Mouse (Mus musculus): ENCODE data around the gene Egln2. TPM values are rescaled to one million over a fixed set of nuclear protein-coding genes. Genes with fewer than 3 reads are reported as not detected.

The Egln2 gene
- 10 to 100 TPM; 91.6 to 99.5 TPM for total RNA-seq (2021)

DNA sequence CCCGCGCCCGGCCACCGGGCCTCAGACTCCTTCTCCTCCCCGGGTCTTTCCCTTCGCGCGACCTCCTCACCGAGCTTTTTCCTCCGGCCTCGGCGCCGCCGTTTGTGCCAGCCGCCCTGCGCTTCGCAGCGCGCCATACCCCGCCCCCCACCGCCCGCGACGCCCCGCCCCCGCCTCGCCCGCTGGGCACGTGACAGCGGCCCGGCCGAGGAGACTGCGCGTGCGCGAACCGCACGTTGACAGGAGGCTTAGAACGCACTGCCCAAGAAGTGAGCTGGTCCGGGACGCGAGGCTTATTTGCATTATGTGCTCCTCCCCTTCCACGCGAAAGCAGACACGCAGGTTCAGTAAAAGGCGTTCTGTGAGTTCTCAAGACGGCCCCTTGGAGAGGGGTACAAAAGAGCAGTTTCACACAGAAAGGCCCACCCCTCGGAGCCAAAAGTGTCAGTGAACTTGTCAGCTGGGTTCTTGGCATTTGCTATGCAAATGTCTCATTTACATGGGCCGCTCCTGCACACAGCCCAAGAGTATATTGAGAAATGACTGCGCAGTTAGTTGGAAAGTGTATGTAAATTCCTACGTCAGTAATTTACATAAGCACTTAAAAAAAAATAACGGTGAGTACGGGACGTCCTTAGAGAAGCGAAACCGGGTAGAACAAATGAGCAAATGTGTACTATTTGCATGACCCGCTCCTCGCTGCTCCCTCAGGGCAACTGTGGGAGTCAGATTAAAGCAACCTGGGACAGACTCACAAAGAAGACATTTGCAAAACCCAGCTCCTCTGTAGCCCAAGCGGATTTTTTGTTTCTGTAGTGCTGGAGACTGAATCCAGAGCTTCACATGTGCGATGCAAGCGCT lies at the start of gene Egln2:
Egln2 (minus strand) TSS at position 189 of the 861 bp plus-strand sequence.
- peak; percentile 94 to 96 for DNase-seq (ENCODE audit: extremely low spot score in 1 of 2, low spot score in 1 of 2)

- no peak for DNase-seq (ENCODE audit: extremely low spot score in 1 of 2, low spot score in 1 of 2)
Measured at GRCm38 (mm10) chr7:27212626-27213025, 46.0 kb upstream of the Egln2 start.

DNA sequence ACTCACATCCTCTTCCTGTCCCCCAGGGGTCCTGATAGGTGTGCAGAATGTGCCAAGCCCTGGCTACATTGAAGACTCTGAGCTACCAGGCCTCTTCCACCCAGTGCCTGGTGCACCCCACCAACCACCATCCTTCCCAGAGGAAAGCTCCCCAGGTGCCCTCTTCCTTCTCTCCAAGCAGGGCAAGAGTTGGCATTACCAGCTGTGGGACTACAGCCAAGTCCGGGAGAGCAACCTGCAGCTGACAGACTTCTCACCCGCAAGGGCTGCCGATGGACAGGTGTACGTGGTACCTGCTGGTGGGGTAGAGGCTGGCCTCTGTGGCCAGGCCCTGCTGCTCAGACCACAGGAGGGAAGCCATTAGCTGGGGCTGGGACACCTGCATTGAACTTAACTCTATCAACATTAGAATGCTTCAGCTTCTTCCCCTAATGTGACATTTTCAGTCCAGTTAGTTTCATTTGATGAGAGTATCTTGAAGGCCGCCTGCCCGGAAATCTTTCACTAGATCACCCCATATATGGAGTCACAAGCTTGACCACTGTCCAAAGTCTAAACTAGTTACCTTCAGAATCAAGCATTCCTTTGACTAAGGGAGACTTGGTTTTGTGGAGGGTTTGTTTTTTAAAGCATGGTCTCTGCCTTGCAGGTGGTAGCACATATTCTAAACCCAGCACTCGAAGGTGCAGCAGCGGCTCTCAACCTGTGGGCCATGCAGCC lies 37.3 kb upstream of the Egln2 start:
- no peak for DNase-seq (ENCODE audit: extremely low spot score in 1 of 2, low spot score in 1 of 2)

DNA sequence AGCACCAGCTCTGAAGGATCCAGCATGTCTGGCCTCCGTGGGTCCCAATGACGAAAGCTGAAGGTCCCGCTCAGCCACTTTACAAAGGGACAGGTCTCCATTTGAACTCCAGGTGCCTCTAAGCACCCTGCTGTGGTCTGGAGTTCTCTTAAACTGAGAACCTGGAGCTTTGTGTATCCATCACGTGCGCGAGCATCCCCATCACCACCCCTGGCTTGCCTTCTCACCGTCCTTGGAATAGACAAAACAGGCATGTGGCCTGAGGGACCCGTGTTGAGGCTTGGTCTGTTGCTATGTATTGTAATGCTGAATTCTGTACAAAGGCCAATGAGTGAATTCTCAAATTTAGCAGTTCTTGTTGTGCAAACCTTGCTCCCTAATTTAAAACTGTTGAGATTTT lies 32.2 kb upstream of the Egln2 start:
- no peak for DNase-seq (ENCODE audit: extremely low spot score in 1 of 2, low spot score in 1 of 2)

DNA sequence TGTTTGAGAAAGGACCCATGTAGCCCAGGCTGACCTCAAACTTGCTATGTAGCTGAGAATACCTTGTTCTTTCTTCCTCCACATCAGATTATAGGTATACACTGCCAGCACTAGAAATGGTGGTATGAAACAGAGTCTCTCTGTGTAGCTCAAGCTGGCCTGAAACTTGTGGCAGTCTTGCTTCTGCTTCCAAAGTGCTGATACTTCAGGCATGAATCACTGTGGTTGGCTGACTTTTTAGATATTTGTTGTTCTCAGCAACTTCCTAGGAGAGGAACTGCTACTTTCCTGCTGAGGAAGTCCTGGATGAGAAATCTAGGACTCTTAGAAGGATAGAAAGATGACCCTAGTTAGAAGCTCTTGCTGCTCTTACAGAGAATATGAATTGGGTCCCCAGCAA lies 31.8 kb upstream of the Egln2 start:
- DNase-seq (ENCODE audit: extremely low spot score in 1 of 2, low spot score in 1 of 2): no peak

DNA sequence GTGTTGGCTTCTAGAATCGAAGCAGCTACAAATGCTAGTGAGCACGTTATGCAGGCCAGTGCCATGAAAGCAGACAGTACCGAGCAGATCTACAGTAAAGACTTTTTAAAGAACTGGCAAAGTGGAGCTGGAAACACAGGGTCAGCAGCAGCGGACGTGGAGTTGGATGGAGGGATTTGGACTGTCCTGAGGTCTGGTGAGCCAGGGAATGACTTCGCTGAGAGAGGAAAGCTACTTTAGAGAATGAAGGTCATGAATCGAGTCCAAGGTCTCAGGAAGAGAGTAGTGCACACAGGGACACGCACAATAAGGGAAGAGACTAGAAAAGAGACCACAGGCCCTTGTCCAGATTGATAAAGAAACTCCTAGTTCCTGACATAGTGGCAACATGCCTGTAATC lies 31.0 kb upstream of the Egln2 start:
- no peak for DNase-seq (ENCODE audit: extremely low spot score in 1 of 2, low spot score in 1 of 2)

GRCm38 (mm10) chr7:27197136-27197535 lies 30.5 kb upstream of the Egln2 start:
- DNase-seq (ENCODE audit: extremely low spot score in 1 of 2, low spot score in 1 of 2): no peak

DNA sequence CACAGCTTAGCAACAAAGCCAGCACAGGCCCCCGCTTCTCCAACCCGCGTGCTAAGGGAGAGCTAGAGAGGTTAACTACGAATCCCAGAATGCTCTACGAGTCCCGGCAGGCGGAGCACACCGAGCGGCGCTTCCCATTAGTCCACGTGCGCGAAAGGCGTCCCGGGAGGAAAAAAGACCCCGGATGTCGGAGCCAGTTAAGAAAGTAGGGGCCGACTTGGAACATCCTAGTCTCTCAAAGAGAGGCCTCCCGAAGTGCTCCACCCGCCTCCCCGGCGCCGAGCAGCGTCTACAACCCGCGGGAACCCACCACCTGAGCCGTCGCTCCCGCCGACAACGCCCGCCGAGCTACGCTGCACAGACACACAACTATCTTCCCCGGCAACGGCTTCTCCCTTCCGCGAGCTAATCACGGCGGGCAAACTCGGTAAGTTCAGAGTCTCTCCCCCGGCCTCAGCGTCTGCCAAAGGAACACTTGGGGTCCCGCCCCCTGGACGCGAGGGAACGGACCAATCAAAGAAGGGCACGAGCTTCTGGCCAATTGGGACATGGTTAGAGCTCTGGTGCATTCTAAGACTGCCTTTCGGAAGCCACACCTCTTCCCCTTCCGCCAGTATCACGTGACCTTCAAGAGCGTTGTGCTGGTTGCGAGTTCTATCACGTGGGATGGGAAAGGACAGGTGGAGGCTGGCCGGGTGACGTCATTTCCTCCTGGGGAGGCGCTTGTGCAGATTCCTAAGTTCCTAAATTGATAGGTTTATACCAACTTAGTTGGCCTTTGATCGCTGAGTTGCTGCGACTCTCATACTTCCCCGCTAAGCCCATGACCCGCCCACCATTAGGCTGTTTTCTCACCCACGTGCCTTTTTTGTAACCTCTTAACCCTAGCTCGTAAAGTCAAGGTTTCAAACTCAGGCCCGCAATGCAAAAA lies 29.3 kb upstream of the Egln2 start, which contains the start of the genes BC024978 and Snrpa:
BC024978 (plus strand) TSS at position 101 of the 931 bp plus-strand sequence.
Snrpa (minus strand) TSS at position 591 of the 931 bp plus-strand sequence.
- peak; percentile 82 to 87 for DNase-seq (ENCODE audit: extremely low spot score in 1 of 2, low spot score in 1 of 2)

DNA sequence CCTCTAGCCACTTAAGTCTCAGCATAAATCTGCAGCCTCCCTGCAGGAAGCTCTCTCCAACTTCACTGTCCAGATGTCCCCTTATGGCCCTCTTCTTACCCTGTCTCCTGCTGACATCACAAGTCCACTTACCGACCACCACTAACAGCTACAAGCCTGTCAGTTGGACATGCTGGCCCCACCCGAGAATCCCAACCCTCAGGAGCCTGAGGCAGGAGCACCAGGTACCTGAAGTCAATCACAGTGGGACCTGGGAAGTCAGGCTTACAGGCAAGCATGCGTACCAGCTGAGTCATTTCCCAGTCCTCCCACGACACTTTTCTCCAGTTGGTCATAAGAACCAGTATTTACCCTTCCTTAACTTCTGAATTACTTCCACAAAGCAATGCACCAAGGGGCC lies 27.1 kb upstream of the Egln2 start:
- DNase-seq (ENCODE audit: extremely low spot score in 1 of 2, low spot score in 1 of 2): no peak

DNA sequence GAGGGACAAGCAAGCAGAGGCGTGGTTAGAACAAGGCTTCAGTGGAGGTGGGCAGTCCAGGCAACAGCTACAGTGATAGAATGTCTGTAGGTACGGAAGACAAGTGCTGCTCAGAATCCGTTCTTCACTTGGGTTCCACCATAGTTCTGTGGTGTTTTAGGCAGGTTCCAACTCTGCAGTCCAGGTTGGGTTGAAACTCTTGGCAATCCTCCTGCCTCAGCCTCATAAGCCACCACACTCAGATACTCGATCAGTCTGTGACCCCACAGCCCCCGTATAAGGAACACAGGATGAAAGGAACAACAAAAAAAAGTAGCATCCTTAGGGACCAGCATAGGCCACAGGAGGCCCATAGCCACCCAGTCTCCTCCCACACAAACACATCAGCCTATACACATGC lies 25.8 kb upstream of the Egln2 start:
- DNase-seq (ENCODE audit: extremely low spot score in 1 of 2, low spot score in 1 of 2): no peak

- DNase-seq (ENCODE audit: extremely low spot score in 1 of 2, low spot score in 1 of 2): no peak
Measured at GRCm38 (mm10) chr7:27189271-27189931, 22.8 kb upstream of the Egln2 start.

GRCm38 (mm10) chr7:27185986-27186385 lies 19.4 kb upstream of the Egln2 start:
- no peak for DNase-seq (ENCODE audit: extremely low spot score in 1 of 2, low spot score in 1 of 2)

GRCm38 (mm10) chr7:27184964-27185363 lies 18.4 kb upstream of the Egln2 start:
- no peak for DNase-seq (ENCODE audit: extremely low spot score in 1 of 2, low spot score in 1 of 2)

GRCm38 (mm10) chr7:27182498-27182897 lies 15.9 kb upstream of the Egln2 start:
- no peak for DNase-seq (ENCODE audit: extremely low spot score in 1 of 2, low spot score in 1 of 2)

DNA sequence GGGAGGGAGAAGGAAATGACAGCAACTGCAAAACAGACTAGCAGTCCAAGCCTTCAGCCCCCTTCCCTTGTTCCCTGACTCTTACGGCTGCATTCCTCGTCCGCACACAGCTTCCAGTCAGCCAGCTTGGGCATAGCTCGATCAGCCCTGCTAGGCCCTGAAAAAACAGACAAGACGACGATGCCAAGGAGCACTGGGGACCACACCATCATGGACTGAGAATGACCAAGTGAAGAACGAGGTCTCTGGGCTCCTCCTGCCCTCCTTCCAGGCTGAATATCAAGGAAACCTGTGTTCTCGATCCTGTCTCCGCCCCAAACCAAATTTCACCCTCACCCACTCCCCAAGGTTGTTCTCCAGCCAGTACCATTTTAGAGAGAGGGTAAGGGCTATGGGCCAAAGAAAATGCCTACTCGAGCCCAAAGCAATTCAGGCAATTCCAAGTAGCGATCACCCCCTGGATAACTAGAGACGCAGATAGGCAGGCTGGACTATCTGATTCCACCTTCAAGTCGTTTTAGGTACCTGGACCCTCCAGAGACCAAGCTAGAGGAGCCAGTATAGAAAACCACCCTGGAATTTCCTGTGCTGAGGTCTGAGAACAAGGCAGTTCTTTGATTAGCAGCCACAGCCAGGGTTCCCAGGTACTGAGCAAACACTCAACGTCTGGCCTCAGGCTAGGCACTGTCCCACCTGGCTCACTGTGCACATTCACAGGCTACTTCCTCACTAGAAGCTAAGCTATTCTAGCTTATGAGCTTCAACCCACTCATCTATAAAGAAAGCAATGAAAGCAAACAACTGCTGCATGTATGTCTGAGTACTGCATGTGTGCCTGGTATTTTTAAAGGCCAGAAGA lies 14.5 kb upstream of the Egln2 start, which contains the start of the genes Gm21983 and Mia:
Gm21983 (minus strand) TSS at position 250 of the 859 bp plus-strand sequence.
Mia (minus strand) TSS at position 321 of the 859 bp plus-strand sequence.
- DNase-seq (ENCODE audit: extremely low spot score in 1 of 2, low spot score in 1 of 2): no peak

DNA sequence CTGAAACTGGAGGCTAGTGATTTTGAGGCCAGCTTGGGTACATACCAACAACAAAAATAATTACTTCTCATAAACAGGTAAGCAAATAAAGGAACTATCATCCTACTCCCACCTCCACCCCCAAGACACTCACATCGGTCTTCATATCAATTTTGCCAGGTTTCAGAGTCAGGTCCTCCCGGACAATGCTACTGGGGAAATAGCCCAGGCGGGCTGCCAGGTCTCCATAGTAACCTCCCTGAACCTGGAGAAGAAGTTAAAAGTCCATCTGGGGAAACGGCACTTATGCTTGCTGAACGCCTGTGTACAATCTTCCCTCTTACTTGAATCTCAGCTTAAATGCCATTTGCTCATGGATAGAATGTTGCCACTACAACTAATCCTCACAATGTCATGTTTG lies 13.4 kb upstream of the Egln2 start:
- DNase-seq (ENCODE audit: extremely low spot score in 1 of 2, low spot score in 1 of 2): no peak

GRCm38 (mm10) chr7:27179217-27179918 lies 12.8 kb upstream of the Egln2 start:
- DNase-seq (ENCODE audit: extremely low spot score in 1 of 2, low spot score in 1 of 2): no peak
